Mouse (Mus musculus): ENCODE measurements around the gene Olfr267. TPM values are rescaled to one million over a fixed set of nuclear protein-coding genes. Genes with fewer than 3 reads are reported as not detected.

Olfr267 gene
- polyA plus RNA-seq, 1 experiment, result not detected

GRCm38 (mm10) chr4:58745583-58746222 lies 41.8 kb downstream of the Olfr267 start:
- no peak for DNase-seq
- Histone ChIP-seq H3K4me1 (ENCODE audit: control insufficient read depth, insufficient read depth, low read length) (0 out of 2 replicates have a peak, but pooled peaks cover 2% of the 10 kb centered on the region), H3K27ac (ENCODE audit: insufficient read depth, low read depth, low read length) (no peak overlapping the region), H3K36me3 (ENCODE audit: control insufficient read depth, insufficient read depth, low read length) (no peaks in the 10 kb centered on the region), H3K27me3 (replicated peaks; ENCODE audit: control insufficient read depth, insufficient read depth, low read length) (no peaks in the 10 kb centered on the region), H3K4me3 (ENCODE audit: insufficient read depth, low read depth, low read length) (no peak overlapping the region)
- WGBS, result 77% methylated on average over 7 of the region's 7 CpGs
- TF ChIP-seq POLR2A (IDR thresholded peaks at IDR 0.05; ENCODE audit: low read depth, low read length) (no peak), CTCF (conservative IDR thresholded peaks at IDR 0.05; ENCODE audit: insufficient read depth, insufficient read length, low read depth, low read length) (no peak)

DNA sequence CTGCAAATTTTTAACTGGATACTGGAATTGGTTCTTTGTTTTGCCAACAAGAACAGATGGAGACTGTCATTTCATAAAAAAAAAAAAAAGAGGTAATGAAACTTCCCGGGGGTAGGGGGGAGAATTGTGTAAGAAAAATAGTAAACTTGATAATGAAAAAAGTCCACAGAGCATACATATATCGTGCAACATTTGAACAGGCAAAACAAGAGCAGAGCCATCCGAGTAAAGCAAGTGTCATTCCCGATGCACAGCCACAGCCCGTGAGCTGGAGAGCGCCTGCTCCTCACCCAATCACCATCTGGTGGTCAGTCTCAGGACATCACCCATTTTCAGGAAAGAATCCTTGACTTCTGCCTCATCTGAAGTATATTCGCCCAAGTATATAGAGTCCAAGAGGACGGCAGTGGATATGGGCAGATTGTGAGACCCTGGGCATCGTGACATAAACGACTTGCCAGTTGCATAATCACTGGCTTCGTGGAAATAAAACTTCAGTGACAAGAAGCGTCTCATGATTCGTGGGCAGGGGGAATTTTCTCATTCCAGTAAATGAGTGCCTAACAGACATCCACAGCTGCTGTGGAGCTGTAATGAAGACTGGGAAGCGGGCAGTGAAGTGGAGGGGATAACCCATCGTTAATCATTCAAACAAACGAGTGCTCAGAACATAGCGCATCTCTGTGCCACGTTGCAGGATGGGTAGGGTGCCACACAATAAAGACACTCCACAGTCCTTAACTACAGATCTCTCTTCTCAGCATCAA lies 50.5 kb downstream of the Olfr267 start:
- no peaks in the 10 kb centered on the region for H3K27me3 ChIP-seq (replicated peaks; ENCODE audit: control insufficient read depth, insufficient read depth, low read length)
- no peak for DNase-seq
- H3K4me3 ChIP-seq (ENCODE audit: insufficient read depth, low read depth, low read length), result no peak overlapping the region
- H3K36me3 ChIP-seq (ENCODE audit: control insufficient read depth, insufficient read depth, low read length), result no peaks in the 10 kb centered on the region
- WGBS, result 52% methylated on average over 18 of the region's 18 CpGs
- no peaks in the 10 kb centered on the region for H3K4me1 ChIP-seq (ENCODE audit: control insufficient read depth, insufficient read depth, low read length)
- no peak for TF ChIP-seq CTCF (conservative IDR thresholded peaks at IDR 0.05; ENCODE audit: insufficient read depth, insufficient read length, low read depth, low read length)
- no peak for TF ChIP-seq POLR2A (IDR thresholded peaks at IDR 0.05; ENCODE audit: low read depth, low read length)
- no peak overlapping the region for H3K27ac ChIP-seq (ENCODE audit: insufficient read depth, low read depth, low read length)

Other genes with a start within 250 kb of the Olfr267 start
- 12.8 and 15.4 TPM in 2 replicates for gene Lpar1, start 233.8 kb downstream of the Olfr267 start, polyA plus RNA-seq (2012; rRNA removed)
- gene Ecpas, start 125.0 kb upstream of the Olfr267 start, polyA plus RNA-seq (2012; rRNA removed), result 10.4 and 11.4 TPM in 2 replicates
- 0.11 TPM in 1 of 2 replicates, not detected in the other for gene Zkscan16, start 155.9 kb upstream of the Olfr267 start, polyA plus RNA-seq (2012; rRNA removed)
- 2.8 and 3.5 TPM in 2 replicates for gene Ptgr1, start 199.4 kb upstream of the Olfr267 start, polyA plus RNA-seq (2012; rRNA removed)
- gene Dnajc25, start 207.3 kb upstream of the Olfr267 start, polyA plus RNA-seq (2012; rRNA removed), result 2.7 and 3.1 TPM in 2 replicates
- not detected in 2 replicates for gene Gm20503, start 215.5 kb upstream of the Olfr267 start, polyA plus RNA-seq (2012; rRNA removed)
- 6.4 and 7.1 TPM in 2 replicates for gene Gng10, start 247.4 kb upstream of the Olfr267 start, polyA plus RNA-seq (2012; rRNA removed)

Data from kidney, adult 2 months (tissue).